8 mouse cellular contexts compared by ENCODE assay signal in the genomic region with DNA sequence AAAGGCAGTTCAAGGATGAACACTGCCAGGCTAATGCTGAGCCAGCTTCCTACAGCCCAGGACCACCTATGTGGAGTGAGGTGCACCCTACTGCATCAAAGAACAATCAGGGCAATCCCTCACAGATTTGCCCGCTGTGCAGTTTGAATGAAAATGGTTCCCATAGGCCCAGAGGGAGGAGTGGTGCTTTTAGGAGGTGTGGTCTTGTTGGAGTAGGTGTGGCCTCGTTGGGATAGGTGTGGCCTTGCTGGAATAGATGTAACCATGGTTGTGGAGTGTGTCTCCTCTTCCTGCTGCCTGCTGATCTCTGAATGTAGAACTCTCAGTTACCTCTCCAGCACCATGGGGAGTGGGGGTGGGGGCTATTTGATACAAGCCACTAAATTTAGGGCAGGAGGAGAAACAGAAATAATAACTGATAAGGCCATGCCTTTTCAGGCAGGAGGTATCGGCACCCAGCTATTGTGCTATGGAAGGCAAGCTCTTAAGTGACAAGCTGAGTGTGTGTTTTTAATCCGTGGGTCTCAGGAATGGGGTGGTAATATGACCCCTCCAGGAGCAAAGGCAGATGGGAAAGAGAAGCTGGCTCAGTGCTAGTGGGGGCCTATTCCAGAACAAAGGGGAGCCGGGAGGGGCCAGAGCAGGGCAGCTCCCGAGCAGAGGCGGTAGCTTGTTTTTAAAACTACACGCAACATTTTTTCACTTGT. TPM values are rescaled to one million over a fixed set of nuclear protein-coding genes. Genes with fewer than 3 reads are reported as not detected.
DNase-seq lines count a peak whose midpoint lies in the region; ATAC-seq and TF ChIP-seq lines count a peak whose summit lies in the region.

No protein-coding gene starts in this region.

- WGBS in hindbrain, embryonic 15.5 days, result 58% methylated on average over 8 of the region's 8 CpGs

- no peak overlapping the region for H3K4me3 ChIP-seq in hindbrain, embryonic 15.5 days

- peaks cover 21% of the 10 kb centered on the region for H3K4me1 ChIP-seq in hindbrain, embryonic 15.5 days (replicated peaks)

- peak overlapping the region; percentile 67 for H3K27ac ChIP-seq in hindbrain, embryonic 15.5 days (replicated peaks)

- no peak overlapping the region for H3K4me2 ChIP-seq in hindbrain, embryonic 15.5 days

- no peak for TF ChIP-seq POLR2A in brain, embryonic 14.5 days (IDR thresholded peaks at IDR 0.05; ENCODE audit: borderline replicate concordance, extremely low read depth, insufficient read depth, insufficient read length, poor library complexity, severe bottlenecking)

- no peak overlapping the region for H3K9ac ChIP-seq in hindbrain, embryonic 15.5 days

- no peak for TF ChIP-seq CTCF in brain, embryonic 14.5 days (IDR thresholded peaks at IDR 0.05; ENCODE audit: borderline replicate concordance, extremely low read depth, insufficient read depth, insufficient read length)

- no peaks in the 10 kb centered on the region for H3K9me3 ChIP-seq in hindbrain, embryonic 15.5 days

- intact Hi-C loops in heart, postnatal 25 days (cut with DNase I), result no loop called here

- ATAC-seq in hindbrain, embryonic 15.5 days (ENCODE audit: low FRiP score, low read depth), result no peak

- DNase-seq in heart, adult 11 months, result peak; percentile 89
- DNase-seq in heart, postnatal 25 days (ENCODE audit: low spot score), result no peak
- peak; percentile 38 for DNase-seq in 3134 (ENCODE audit: extremely low read depth, insufficient read length, low spot score)
- peak; percentile 25 for DNase-seq in brain, embryonic 14.5 days (ENCODE audit: low read depth)
- no peak for DNase-seq in layer of hippocampus, postnatal 14 days (ENCODE audit: low spot score in 2 of 2)
- no peak for DNase-seq in yolk sac, embryonic 10.5 days (ENCODE audit: low spot score)
- no peak for DNase-seq in urinary bladder, postnatal 14 days (ENCODE audit: low spot score)

- no peaks in the 10 kb centered on the region for H3K27me3 ChIP-seq in hindbrain, embryonic 15.5 days

- no peaks in the 10 kb centered on the region for H3K36me3 ChIP-seq in hindbrain, embryonic 15.5 days

RNA-seq across cellular contexts. Expression of a gene that starts 6.5 kb away (rescaled TPM):
- total RNA-seq in heart, postnatal 25 days (2021), result 10 to 100 TPM; 22.9 to 29.7 TPM
- polyA plus RNA-seq in brain, embryonic 14.5 days (2012; rRNA removed), result 113 and 208 TPM in 2 replicates
- polyA plus RNA-seq in hindbrain, embryonic 15.5 days (2015; fragmentation: Nextera tagmentation; extraction: Ambion mirVana), result 78.1 and 82.6 TPM in 2 replicates
- 10 to 100 TPM; 26.1 to 33.6 TPM for total RNA-seq in layer of hippocampus, postnatal 14 days (2021)

RNA-seq across cellular contexts. Expression of a gene that starts 26.0 kb away (rescaled TPM):
- 1 to 10 TPM; 4.1 to 5.6 TPM for total RNA-seq in heart, postnatal 25 days (2021)
- 7,416 and 8,191 TPM in 2 replicates for polyA plus RNA-seq in brain, embryonic 14.5 days (2012; rRNA removed)
- 939 and 1,019 TPM in 2 replicates for polyA plus RNA-seq in hindbrain, embryonic 15.5 days (2015; fragmentation: Nextera tagmentation; extraction: Ambion mirVana)
- total RNA-seq in layer of hippocampus, postnatal 14 days (2021), result 100 to 1,000 TPM; 703 to 790 TPM

Comparison
In these comparisons a context has a peak if more than half of its experiments do, and no peak if none do; other contexts are left out.
1. DNase-seq: peak in heart, adult 11 months (single experiment), 3134 (single experiment) and brain, embryonic 14.5 days (single experiment); none in heart, postnatal 25 days (single experiment), layer of hippocampus, postnatal 14 days (0 of 2), yolk sac, embryonic 10.5 days (single experiment) and urinary bladder, postnatal 14 days (single experiment).
2. RNA of a gene that starts 26.0 kb away (total RNA-seq): 703 to 790 TPM in layer of hippocampus, postnatal 14 days; 4.1 to 5.6 TPM in heart, postnatal 25 days; every median in the first group is over 100 times any median in the second.